ENCODE assay signal across 13 mouse cellular contexts in the genomic region with DNA sequence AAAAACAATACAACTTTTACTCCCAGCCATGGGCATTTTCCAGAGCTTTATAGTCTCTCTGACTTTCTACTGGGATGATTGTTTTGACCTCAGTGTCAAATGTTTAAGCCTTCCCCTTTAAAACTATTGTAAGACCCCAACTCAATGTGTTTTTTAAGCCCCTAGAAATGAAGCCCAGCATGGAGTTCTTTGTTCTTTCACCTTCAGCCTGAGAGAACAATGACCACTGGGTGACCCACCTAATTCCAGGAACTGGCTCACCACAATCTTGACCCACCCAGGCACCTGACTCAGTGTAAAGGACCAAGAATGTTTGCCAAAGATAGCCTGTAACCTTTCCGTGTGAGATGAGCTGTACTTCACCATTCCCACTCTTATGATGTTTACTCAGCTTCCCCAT.
"Had no signal": no experiment of that assay in that cellular context is flagged by ENCODE, and none has a peak within 500 bp of the region (broad histone marks: within the 10 kb centered on the region; RNA-seq: fewer than 3 reads in every experiment).

No protein-coding gene starts in this region.

- DNase-seq: lung, adult 18-20 months; lung, embryonic 14.5 days; lung, postnatal 10 days; lung, postnatal 4 days; midbrain, embryonic 14.5 days; retina, postnatal 1 day; right cerebral cortex, adult 18-20 months; right cerebral cortex, postnatal 25 days; right cerebral cortex, postnatal 4 days; spleen, adult 18-20 months; thymus, adult 2 months; thymus, postnatal 25 days; thymus, postnatal 4 days had no signal
